Mouse (Mus musculus) layer of hippocampus, postnatal 10 days (tissue): ENCODE measurements around the gene Zfp879. TPM values are rescaled to one million over a fixed set of nuclear protein-coding genes. Genes with fewer than 3 reads are reported as not detected.

Experiments used
- DNase-seq, 2 experiments: peaks; one replicate each; pipeline ENCODE4 v3.0.0; 2021; ENCODE audit warnings: low spot score in 2 of 2
- long read RNA-seq: library from polyadenylated mRNA; stranded (forward); transcript quantifications from one replicate; pipeline ENCODE4 v2.0.0, GENCODE M21; 2023
- total RNA-seq, 2 experiments: library from RNA; stranded (reverse); gene quantifications; 2 replicates each; pipeline ENCODE4 v1.2.3; 2021

The Zfp879 gene
- total RNA-seq: 1 to 10 TPM; 4.6 to 4.7 TPM
- long read RNA-seq, partial matches to known transcripts: 0 of 3 reads
- long read RNA-seq, other reads (novel, unspliced or antisense): 0 of 3 reads

GRCm38 (mm10) chr11:50841023-50841735 lies at the start of gene Zfp879:
TSS of gene Zfp879 (minus strand) at chr11:50841552.
- peak; percentile 90 to 94 for DNase-seq

- DNase-seq: peak; percentile 88 to 92
Observed at GRCm38 (mm10) chr11:50887390-50888128, 46.2 kb upstream of the Zfp879 start, which contains the start of gene Zfp454. TSS of gene Zfp454 (minus strand) at chr11:50887651.

GRCm38 (mm10) chr11:50886933-50887293 lies 45.6 kb upstream of the Zfp879 start:
- DNase-seq: no peak

- peak in 1 of 2 experiments; percentile 15 for DNase-seq
Observed at GRCm38 (mm10) chr11:50886231-50886932, 45.0 kb upstream of the Zfp879 start.

- no peak for DNase-seq
Observed at GRCm38 (mm10) chr11:50883756-50884155, 42.4 kb upstream of the Zfp879 start.

GRCm38 (mm10) chr11:50878641-50879040 lies 37.3 kb upstream of the Zfp879 start:
- DNase-seq: no peak

- no peak for DNase-seq
Observed at GRCm38 (mm10) chr11:50850989-50851601, 9.7 kb upstream of the Zfp879 start.

- no peak for DNase-seq
Observed at GRCm38 (mm10) chr11:50850177-50850735, 8.9 kb upstream of the Zfp879 start, which contains the start of gene Grm6. TSS of gene Grm6 (plus strand) at chr11:50850685.

- DNase-seq: no peak
Observed at GRCm38 (mm10) chr11:50849310-50849709, 8.0 kb upstream of the Zfp879 start.

- DNase-seq: no peak
Observed at GRCm38 (mm10) chr11:50848520-50849137, 7.3 kb upstream of the Zfp879 start.

- DNase-seq: peak in 1 of 2 experiments; percentile 33
Observed at GRCm38 (mm10) chr11:50847047-50847446, 5.7 kb upstream of the Zfp879 start.

GRCm38 (mm10) chr11:50845951-50846350 lies 4.6 kb upstream of the Zfp879 start:
- no peak for DNase-seq

GRCm38 (mm10) chr11:50835727-50836126 lies 5.6 kb downstream of the Zfp879 start:
- no peak for DNase-seq

GRCm38 (mm10) chr11:50827010-50827953 lies 14.1 kb downstream of the Zfp879 start, which contains the start of gene Zfp354c:
TSS of gene Zfp354c (minus strand) at chr11:50827724.
- DNase-seq: peak; percentile 84 to 91

- no peak for DNase-seq
Observed at GRCm38 (mm10) chr11:50826214-50826613, 15.1 kb downstream of the Zfp879 start.

GRCm38 (mm10) chr11:50814233-50814632 lies 27.1 kb downstream of the Zfp879 start:
- DNase-seq: no peak

- no peak for DNase-seq
Observed at GRCm38 (mm10) chr11:50798836-50799235, 42.5 kb downstream of the Zfp879 start.

GRCm38 (mm10) chr11:50797674-50798073 lies 43.7 kb downstream of the Zfp879 start:
- no peak for DNase-seq
